Mouse (Mus musculus) spleen, adult 12 weeks (tissue): ENCODE results near the gene Id4.

Experiments
- DNase-seq: peaks from one replicate; pipeline ENCODE4 v3.0.0; 2022; ENCODE audit warnings: low spot score

The Id4 gene

DNA sequence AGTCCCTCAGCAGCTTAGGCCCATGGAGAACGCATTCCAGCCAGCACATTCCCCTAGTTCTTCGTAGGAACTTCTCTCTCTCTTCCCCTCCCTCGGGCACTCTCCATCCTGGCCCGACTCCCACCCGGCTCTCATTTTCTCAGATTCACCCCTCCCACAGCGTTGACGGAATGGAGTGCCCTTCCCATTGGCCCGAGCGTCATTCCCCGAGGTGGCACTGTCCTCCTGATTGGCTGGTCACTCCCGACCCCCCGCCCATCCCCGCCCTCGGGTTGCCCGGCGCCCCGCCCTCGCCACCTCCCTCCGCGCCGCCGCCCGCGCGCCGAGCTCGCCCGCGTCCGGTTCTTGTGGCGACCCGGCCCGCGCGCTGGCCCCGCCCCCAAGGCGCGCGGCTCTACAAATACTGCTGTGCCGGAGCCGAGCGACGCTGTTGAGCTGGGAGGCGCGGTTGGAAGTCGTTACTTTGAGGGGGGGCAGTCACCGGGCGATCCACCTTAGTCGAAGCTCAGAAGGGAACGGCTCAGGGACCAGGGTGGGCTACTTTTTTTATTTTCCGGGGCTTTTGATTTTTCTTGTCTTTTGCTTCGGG is at the start of gene Id4:
Gene Id4, plus strand, starts transcription at position 539 of the 589 bp plus-strand sequence.
- DNase-seq: no peak

GRCm38 (mm10) chr13:48227136-48227535 is 33.9 kb upstream of the Id4 start:
- no peak for DNase-seq

GRCm38 (mm10) chr13:48227712-48228111 is 33.3 kb upstream of the Id4 start:
- DNase-seq: no peak

DNA sequence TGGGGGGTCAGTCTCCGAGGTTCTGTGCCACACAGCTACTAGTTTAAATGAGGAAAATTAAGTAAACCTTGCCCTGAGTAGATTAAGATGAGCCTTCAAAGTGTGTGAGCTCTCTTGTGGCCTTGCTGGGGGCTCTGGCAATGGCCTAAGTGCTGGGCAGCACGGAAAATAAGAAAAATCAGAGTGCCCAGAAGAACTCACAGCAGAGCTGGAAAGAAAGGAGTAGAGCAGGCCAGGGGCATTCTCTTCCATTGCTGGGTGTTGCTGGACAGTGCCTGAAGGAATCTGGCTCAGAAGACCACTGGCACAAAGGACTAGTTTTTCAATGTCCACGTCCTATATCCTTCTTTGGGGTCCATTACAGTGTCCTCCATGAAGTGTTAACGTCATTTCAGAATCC is 32.9 kb upstream of the Id4 start:
- no peak for DNase-seq

DNA sequence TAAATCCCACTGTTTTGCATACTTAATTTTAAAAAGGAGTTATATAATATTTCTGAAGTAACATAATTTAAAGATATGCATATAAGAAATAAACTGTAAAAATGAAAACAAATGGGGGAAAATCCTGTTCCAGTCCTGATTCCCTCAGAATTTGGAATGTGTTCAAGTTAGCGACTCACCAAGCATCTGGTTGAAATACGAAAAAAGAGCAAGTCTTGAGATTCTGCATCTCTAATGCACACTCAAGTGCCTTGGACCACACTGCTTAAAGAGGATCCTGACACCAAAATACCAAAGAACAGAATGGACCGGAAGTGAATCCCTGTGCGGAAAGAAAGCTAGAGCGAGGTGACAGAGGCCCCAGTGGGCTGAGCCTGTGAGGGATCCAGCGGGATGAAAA is 30.0 kb upstream of the Id4 start:
- DNase-seq: no peak

DNA sequence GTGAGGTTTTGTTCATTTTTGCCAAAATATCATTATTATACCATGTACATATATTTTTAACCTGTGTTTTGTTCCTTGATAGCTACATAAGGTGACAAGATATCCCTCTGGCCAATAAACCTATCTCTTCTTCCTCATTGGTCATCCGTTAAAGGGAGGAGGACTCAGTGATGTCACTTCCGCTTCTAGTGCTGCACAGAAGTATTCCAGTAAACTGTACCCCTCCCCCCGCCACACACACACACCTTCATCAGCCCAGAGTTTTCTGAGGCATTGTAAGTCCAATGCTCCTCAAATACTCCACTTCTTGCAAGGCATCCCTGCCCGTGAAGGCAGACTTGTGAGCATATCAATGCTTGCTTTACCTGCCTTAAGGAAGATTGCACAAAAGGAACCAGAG is 24.6 kb upstream of the Id4 start:
- DNase-seq: no peak

DNA sequence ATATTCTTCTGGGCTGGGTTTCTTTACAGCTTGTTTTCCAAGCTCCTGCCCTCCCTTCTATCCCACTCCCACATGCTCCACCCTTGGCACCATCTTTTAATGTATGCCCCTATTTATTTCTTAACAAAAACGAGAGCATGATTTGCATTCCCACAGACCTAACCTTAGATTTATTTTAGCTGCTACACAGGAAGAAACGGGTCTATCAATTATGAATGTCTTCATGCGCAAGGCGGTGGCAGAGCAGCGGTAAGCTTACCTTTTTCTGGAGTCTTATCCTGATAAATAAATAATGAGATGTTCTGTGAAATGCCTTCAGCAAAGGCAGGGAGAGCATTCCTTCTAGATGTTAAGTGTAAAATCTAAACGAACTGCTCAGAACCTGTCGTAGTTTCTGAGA is 24.2 kb upstream of the Id4 start:
- no peak for DNase-seq

GRCm38 (mm10) chr13:48237516-48237915 is 23.5 kb upstream of the Id4 start:
- no peak for DNase-seq

DNA sequence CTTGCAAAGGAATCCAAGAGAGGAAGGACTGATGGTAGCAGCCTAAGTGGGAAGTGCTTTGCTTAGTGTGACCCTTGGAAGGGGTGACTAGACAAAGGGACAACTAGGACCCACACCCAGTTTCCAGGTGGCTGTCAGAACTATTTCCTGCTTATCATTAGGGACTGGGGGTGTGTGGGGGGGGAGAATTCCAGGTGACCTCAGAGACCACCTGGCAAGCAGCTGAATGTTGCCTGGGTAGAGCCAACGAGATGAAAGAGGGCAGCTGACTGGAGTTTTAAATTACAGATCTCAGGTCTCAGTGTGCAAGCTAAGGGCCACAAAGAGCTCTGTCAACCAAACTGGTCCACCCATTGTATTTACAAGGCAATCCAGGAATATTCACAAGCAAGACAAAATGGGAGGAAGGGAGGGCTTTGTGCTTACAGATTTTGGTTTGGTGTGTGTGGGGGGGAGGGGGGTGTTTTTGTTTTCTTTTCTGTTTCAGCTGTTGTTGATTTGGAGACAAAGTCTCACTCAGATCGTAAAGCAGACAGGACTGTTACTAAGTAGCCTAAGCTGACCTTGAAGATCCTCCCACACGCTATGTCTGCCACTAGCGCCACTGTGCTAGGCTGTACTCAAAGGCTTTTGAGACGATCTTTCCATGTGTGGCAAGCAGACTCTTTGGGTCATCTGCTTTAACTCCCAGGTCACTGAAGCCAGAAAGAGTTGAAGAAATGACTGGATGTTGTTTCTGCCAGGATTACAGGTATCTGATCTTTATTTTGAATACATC is 15.6 kb upstream of the Id4 start:
- no peak for DNase-seq

DNA sequence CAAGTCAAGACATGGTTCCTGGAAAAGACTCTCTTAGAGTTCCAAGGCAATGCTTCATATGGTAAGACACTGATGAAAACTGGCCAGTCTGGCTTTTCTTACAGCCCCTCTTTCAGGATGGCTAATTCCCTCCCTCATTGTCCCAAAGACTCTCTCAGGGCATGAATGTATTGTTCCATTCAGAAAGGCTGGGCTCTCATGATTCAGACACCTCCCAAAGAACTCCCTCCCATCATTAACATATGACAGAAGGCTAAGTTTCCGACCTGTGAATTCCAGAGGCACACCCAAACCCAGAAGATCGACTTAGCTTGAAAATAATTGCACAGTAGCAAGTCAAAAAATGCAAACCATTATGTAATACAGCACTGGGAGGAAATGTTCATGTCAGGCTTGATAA is 8.5 kb upstream of the Id4 start:
- no peak for DNase-seq

DNA sequence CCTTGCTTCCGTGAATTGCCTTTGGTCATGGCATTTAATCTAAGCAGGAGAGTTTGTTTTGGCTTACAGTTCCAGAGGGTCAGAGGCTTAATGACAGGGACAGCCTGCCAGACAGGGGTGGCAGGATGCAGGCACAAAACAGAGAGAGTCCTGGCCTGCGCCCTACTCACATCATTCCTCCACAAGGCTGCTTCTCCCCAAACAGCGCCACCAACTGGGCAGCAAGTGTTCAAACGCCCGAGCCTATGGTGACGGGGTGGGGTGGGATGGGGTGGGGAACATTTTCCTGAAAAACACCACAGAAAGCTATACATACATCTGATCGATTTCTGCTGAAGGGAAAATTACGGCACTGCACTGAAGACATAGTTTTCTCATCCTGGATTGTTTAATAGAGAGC is 6.0 kb upstream of the Id4 start:
- DNase-seq: no peak

DNA sequence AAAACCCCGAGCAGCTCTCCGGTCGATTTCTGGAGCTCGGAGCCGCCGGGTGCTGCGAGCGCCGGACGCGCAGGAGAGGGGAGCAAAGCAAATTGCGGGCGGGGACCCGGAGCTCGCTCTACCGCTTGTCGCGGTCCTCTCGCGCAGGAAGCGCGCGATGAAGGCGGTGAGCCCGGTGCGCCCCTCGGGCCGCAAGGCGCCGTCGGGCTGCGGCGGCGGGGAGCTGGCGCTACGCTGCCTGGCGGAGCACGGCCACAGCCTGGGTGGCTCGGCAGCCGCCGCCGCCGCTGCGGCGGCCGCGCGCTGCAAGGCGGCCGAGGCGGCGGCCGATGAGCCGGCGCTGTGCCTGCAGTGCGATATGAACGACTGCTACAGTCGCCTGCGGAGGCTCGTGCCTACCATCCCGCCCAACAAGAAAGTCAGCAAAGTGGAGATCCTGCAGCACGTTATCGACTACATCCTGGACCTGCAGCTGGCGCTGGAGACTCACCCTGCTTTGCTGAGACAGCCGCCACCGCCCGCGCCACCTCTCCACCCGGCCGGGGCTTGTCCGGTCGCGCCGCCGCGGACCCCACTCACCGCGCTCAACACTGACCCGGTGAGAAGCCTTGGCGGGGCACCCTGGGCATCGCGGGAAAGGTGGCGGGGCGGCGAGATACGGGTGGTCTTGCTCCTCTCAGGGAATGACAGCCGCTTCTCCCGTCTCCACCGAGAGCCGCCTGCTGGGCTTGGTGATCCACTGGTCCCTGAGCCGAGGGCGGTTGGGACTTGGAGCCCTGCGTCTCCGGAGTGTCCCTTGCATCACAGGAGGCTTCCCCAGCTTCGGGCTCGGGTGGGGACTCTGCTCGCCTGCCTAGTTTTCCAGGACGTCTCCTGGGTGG is 553 bp downstream of the Id4 start:
- DNase-seq: no peak

GRCm38 (mm10) chr13:48262451-48262969 is 1.5 kb downstream of the Id4 start:
- no peak for DNase-seq

DNA sequence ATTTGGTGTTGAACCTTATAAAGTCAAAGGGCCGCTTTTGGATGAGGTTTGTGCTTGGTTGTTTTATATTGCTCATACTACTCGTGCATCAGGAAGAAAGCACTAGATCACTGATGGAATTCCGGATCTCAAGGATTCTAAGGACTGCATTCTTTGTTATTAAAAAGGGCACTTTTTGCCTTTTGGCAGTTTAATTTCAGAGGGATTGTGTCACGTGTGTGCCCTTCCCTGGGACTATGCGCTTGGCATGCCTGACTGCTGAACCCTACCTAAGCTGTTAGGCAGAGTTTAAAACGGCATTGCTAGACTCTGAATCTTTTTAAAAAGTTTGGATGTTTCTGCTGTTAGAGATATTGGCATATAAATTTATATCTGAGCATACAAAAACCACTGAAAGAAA is 4.0 kb downstream of the Id4 start:
- no peak for DNase-seq

GRCm38 (mm10) chr13:48273451-48274069 is 12.5 kb downstream of the Id4 start:
- no peak for DNase-seq

- DNase-seq: no peak
Measured at GRCm38 (mm10) chr13:48274107-48274506, 13.1 kb downstream of the Id4 start.

GRCm38 (mm10) chr13:48276981-48277380 is 16.0 kb downstream of the Id4 start:
- DNase-seq: no peak

DNA sequence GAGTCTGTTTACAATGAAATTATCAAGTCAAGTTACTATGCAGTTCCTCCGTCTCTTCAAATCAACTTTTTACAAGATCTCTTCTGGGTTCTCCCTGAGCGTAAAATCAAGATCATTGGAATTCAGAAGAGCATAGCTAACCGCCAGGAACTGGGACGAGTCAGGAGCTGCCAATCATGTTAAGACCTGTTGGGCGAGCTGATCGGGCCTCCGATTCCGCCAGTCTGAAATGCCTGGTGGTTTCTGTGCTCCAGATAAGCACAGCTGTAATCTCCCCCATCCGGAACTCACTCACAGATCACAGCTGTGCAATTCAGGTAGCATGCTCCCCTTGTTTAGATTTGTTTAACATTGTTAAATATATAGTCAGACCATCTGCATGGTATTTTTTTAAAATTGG is 23.4 kb downstream of the Id4 start:
- no peak for DNase-seq

GRCm38 (mm10) chr13:48284918-48285693 is 24.1 kb downstream of the Id4 start:
- no peak for DNase-seq

GRCm38 (mm10) chr13:48290427-48290826 is 29.4 kb downstream of the Id4 start:
- no peak for DNase-seq

GRCm38 (mm10) chr13:48314500-48314899 is 53.5 kb downstream of the Id4 start:
- DNase-seq: no peak
